Mouse (Mus musculus): ENCODE measurements at regions not wholly inside any gene's neighbourhood (a gene's known extent, or its start where the extent isn't known, plus 50 kb on each side); places are given as distances from the start of the nearest gene placed in this dataset.

GRCm38 (mm10) chr4:52752838-52753509 is 61.4 kb upstream of the Olfr275 start:
- Histone ChIP-seq H3K9ac (replicated peaks) (no peak overlapping the region), H3K27ac (ENCODE audit: low read depth) (no peak overlapping the region), H3K36me3 (replicated peaks; ENCODE audit: insufficient read depth, low read length) (no peaks in the 10 kb centered on the region), H3K4me3 (ENCODE audit: low read depth, low read length) (no peak overlapping the region), H3K4me1 (ENCODE audit: insufficient read depth) (no peaks in the 10 kb centered on the region), H3K9me3 (ENCODE audit: low read length) (no peaks in the 10 kb centered on the region), H3K27me3 (ENCODE audit: insufficient read depth, low read length) (no peaks in the 10 kb centered on the region), H3K4me2 (ENCODE audit: low read depth, low read length) (no peak overlapping the region)
- WGBS (ENCODE audit: insufficient replicate concordance), result 71% methylated on average over 8 of the region's 8 CpGs
- no peak for TF ChIP-seq CTCF (IDR thresholded peaks at IDR 0.05; ENCODE audit: low read depth)
- TF ChIP-seq EP300 (IDR thresholded peaks at IDR 0.05; ENCODE audit: low read depth), result no peak
- DNase-seq (no peak), ATAC-seq (no peak)
